Mouse (Mus musculus) cortical plate, adult 2 months (tissue): ENCODE results near the gene Dgcr6. TPM values are rescaled to one million over a fixed set of nuclear protein-coding genes. Genes with fewer than 3 reads are reported as not detected.

Source experiments
- H3K27ac ChIP-seq: fragments of 200-500 bp; 2 replicates; pipeline ENCODE4 v1.5.1; 2012; ENCODE audit warnings: low read length, control low read depth, inconsistent platforms; ENCODE audit not compliant: insufficient read depth
- H3K4me1 ChIP-seq: fragments of 200-500 bp; 2 replicates; pipeline ENCODE4 v1.6.1; 2011; ENCODE audit warnings: low read length; ENCODE audit not compliant: control insufficient read depth, insufficient read depth
- H3K4me3 ChIP-seq: fragments of 200-500 bp; 2 replicates; pipeline ENCODE4 v1.5.1; 2011; ENCODE audit warnings: mild to moderate bottlenecking, low read length, control low read depth; ENCODE audit not compliant: insufficient read depth
- CTCF ChIP-seq: fragments of 200-500 bp; IDR thresholded peaks from 2 replicates; pipeline ENCODE4 v1.5.1; 2011; ENCODE audit warnings: mild to moderate bottlenecking, control low read depth, low read length; ENCODE audit not compliant: insufficient read depth; ENCODE audit errors: extremely low read depth
- POLR2A ChIP-seq: fragments of 200-500 bp; IDR thresholded peaks from 2 replicates; pipeline ENCODE4 v1.6.1; 2011; ENCODE audit warnings: mild to moderate bottlenecking, low read length, control low read depth; ENCODE audit not compliant: insufficient read depth; ENCODE audit errors: extremely low read depth
- polyA plus RNA-seq: library from polyadenylated mRNA; depleted of rRNA; stranded (reverse); fragments of >200 nt; gene quantifications from 2 replicates; pipeline ENCODE4 v1.2.3, GENCODE M21; 2012

Dgcr6 gene
- polyA plus RNA-seq, 1 experiment = 113 TPM

- Histone ChIP-seq H3K4me1 (peaks cover 1% of the 10 kb centered on the region; the same call in 1 of the 2 replicates), H3K4me3 (no peak overlapping the region), H3K27ac (no peak overlapping the region)
- no peak for TF ChIP-seq POLR2A
- TF ChIP-seq CTCF = peak; percentile 62
These were observed 16.2 kb upstream of the Dgcr6 start for GRCm38 (mm10) chr16:18036425-18036955.

GRCm38 (mm10) chr16:18037025-18037424 is 15.6 kb upstream of the Dgcr6 start:
- H3K4me1 ChIP-seq = peaks cover 1% of the 10 kb centered on the region; the same call in 1 of the 2 replicates
- no peak overlapping the region for H3K4me3 ChIP-seq
- no peak overlapping the region for H3K27ac ChIP-seq
- TF ChIP-seq POLR2A = no peak
- TF ChIP-seq CTCF = no peak

- no peaks in the 10 kb centered on the region for H3K4me1 ChIP-seq
- TF ChIP-seq CTCF = no peak
- TF ChIP-seq POLR2A = no peak
- H3K4me3 ChIP-seq = no peak overlapping the region
- no peak overlapping the region for H3K27ac ChIP-seq
These were observed 7.7 kb upstream of the Dgcr6 start for GRCm38 (mm10) chr16:18044991-18045390.

- TF ChIP-seq POLR2A (no peak), CTCF (peak; percentile 57)
- Histone ChIP-seq H3K4me1 (no peaks in the 10 kb centered on the region), H3K27ac (no peak overlapping the region), H3K4me3 (no peak overlapping the region)
These were observed 5.0 kb upstream of the Dgcr6 start for GRCm38 (mm10) chr16:18047660-18048059.

- H3K4me1 ChIP-seq = no peaks in the 10 kb centered on the region
- no peak overlapping the region for H3K4me3 ChIP-seq
- TF ChIP-seq POLR2A (no peak), CTCF (no peak)
- H3K27ac ChIP-seq = no peak overlapping the region
These were observed 4.6 kb upstream of the Dgcr6 start for GRCm38 (mm10) chr16:18048071-18048470.

GRCm38 (mm10) chr16:18052322-18052721 is 338 bp upstream of the Dgcr6 start:
- H3K4me1 ChIP-seq = no peaks in the 10 kb centered on the region; the same call in 1 of the 2 replicates
- no peak overlapping the region for H3K4me3 ChIP-seq
- TF ChIP-seq POLR2A (no peak), CTCF (no peak)

GRCm38 (mm10) chr16:18056215-18056614 is 3.6 kb downstream of the Dgcr6 start:
- Histone ChIP-seq H3K27ac (no peak overlapping the region), H3K4me1 (no peaks in the 10 kb centered on the region; the same call in 1 of the 2 replicates), H3K4me3 (no peak overlapping the region)
- TF ChIP-seq POLR2A (no peak), CTCF (no peak)

More at GRCm38 (mm10) chr16:18052322-18052721, 338 bp upstream of the Dgcr6 start:
- no peak overlapping the region for H3K27ac ChIP-seq

GRCm38 (mm10) chr16:18058331-18058731 is 5.7 kb downstream of the Dgcr6 start:
- Histone ChIP-seq H3K27ac (no peak overlapping the region), H3K4me3 (no peak overlapping the region), H3K4me1 (no peaks in the 10 kb centered on the region; the same call in 1 of the 2 replicates)
- TF ChIP-seq POLR2A (no peak), CTCF (no peak)

- Histone ChIP-seq H3K4me3 (no peak overlapping the region), H3K4me1 (no peaks in the 10 kb centered on the region), H3K27ac (no peak overlapping the region)
- TF ChIP-seq POLR2A (no peak), CTCF (no peak)
These were observed 6.6 kb downstream of the Dgcr6 start for GRCm38 (mm10) chr16:18059243-18059642.

- TF ChIP-seq POLR2A = no peak
- H3K4me3 ChIP-seq = no peak overlapping the region
- no peak overlapping the region for H3K27ac ChIP-seq
- 0 out of 2 replicates have a peak, but pooled peaks cover 1% of the 10 kb centered on the region for H3K4me1 ChIP-seq
These were observed 8.5 kb downstream of the Dgcr6 start for GRCm38 (mm10) chr16:18061201-18061600.
